Mouse (Mus musculus): Measurements from ENCODE around the gene Rab11fip4.

DNA sequence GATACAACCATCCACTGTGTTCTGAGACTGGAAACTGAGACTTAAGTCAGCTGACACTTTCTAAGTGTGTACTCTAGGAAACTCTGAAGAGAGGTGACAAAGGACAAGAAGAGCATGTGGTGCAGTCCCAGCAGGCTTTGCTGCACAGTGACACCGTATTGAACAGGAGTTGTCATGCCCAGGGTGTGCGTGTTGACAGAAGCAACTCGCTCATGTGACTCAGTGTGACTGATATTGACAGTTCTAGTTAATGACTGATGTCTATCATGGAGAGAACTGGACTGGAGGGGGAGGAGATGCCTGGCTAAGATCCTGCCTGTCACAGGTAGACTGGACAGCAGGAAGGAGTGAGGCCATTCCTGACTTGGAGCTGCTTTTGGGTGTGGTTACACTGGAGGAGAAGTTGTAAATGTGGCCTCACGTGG, 63.4 kb downstream of the Rab11fip4 start:
- TF ChIP-seq CTCF (IDR thresholded peaks at IDR 0.05; ENCODE audit: low read depth) (no peak), EP300 (IDR thresholded peaks at IDR 0.05; ENCODE audit: low read depth) (no peak)
